Mouse (Mus musculus) heart, embryonic 10.5 days (tissue): ENCODE results near the gene Iqgap3. TPM values are rescaled to one million over a fixed set of nuclear protein-coding genes. Genes with fewer than 3 reads are reported as not detected.

Source experiments
- DNase-seq: peaks from one replicate; pipeline ENCODE4 v3.0.0-alpha.2; 2017; ENCODE audit warnings: low spot score
- H3K27ac ChIP-seq: fragments of 300-500 bp; sonication (generic); 2 replicates; pipeline ENCODE4 v1.5.1; 2016; ENCODE audit warnings: mild to moderate bottlenecking
- H3K27me3 ChIP-seq: fragments of 300-500 bp; sonication (generic); 2 replicates; pipeline ENCODE4 v1.6.1; 2016; ENCODE audit warnings: mild to moderate bottlenecking; ENCODE audit not compliant: poor library complexity, insufficient read depth, severe bottlenecking
- H3K36me3 ChIP-seq: fragments of 300-500 bp; sonication (generic); 2 replicates; pipeline ENCODE4 v1.6.1; 2016; ENCODE audit warnings: mild to moderate bottlenecking, moderate library complexity
- H3K4me1 ChIP-seq: fragments of 300-500 bp; sonication (generic); 2 replicates; pipeline ENCODE4 v1.6.1; 2016; ENCODE audit warnings: mild to moderate bottlenecking
- H3K4me3 ChIP-seq: fragments of 300-500 bp; sonication (generic); 2 replicates; pipeline ENCODE4 v1.5.1; 2016; ENCODE audit warnings: mild to moderate bottlenecking, moderate library complexity
- H3K9me3 ChIP-seq: fragments of 300-500 bp; sonication (generic); 2 replicates; pipeline ENCODE4 v1.6.1; 2016; ENCODE audit warnings: mild to moderate bottlenecking, moderate library complexity
- WGBS: fragments of 180-500 bp; shearing (Covaris S2); methylation state at CpG from one replicate; pipeline ENCODE4 v1.1.7; 2016; 5-methylcytosine and 5-hydroxymethylcytosine counted together
- polyA plus RNA-seq: library from polyadenylated mRNA; unstranded; fragments of >200 nt; fragmentation: Nextera tagmentation; extraction: Ambion mirVana; gene quantifications from 2 replicates; pipeline ENCODE4 v1.2.1, GENCODE M21; 2016

Gene Iqgap3
- polyA plus RNA-seq, 1 experiment from 2014 or later, result 22.0 TPM

GRCm38 (mm10) chr3:88142916-88143771 is 61.4 kb downstream of the Iqgap3 start:
- peak overlapping the region; percentile 89 for H3K4me3 ChIP-seq
- H3K36me3 ChIP-seq, result peaks cover 2% of the 10 kb centered on the region; the same call in 1 of the 2 replicates
- WGBS, result under 1% methylated on average over 33 of the region's 33 CpGs
- peak overlapping the region; percentile 95 for H3K27ac ChIP-seq
- no peaks in the 10 kb centered on the region for H3K9me3 ChIP-seq
- DNase-seq, result peak; percentile 87
- H3K4me1 ChIP-seq, result peaks cover 89% of the 10 kb centered on the region
- H3K27me3 ChIP-seq, result no peaks in the 10 kb centered on the region

- 4% methylated on average over 5 of the region's 5 CpGs for WGBS
- peak; percentile 92 for DNase-seq
- Histone ChIP-seq H3K4me3 (peak overlapping the region; percentile 89), H3K9me3 (no peaks in the 10 kb centered on the region), H3K27ac (peak overlapping the region; percentile 95), H3K4me1 (peaks cover 93% of the 10 kb centered on the region), H3K36me3 (peaks cover 2% of the 10 kb centered on the region; the same call in 1 of the 2 replicates), H3K27me3 (no peaks in the 10 kb centered on the region)
Observed at GRCm38 (mm10) chr3:88143961-88144486, 62.3 kb downstream of the Iqgap3 start.

GRCm38 (mm10) chr3:88144648-88145410 is 63.1 kb downstream of the Iqgap3 start:
- H3K4me1 ChIP-seq, result peaks cover 93% of the 10 kb centered on the region
- peak overlapping the region; percentile 95 for H3K27ac ChIP-seq
- 45% methylated on average over 6 of the region's 6 CpGs for WGBS
- peak overlapping the region; percentile 89 for H3K4me3 ChIP-seq
- peaks cover 2% of the 10 kb centered on the region; the same call in 1 of the 2 replicates for H3K36me3 ChIP-seq
- no peak for DNase-seq
- no peaks in the 10 kb centered on the region for H3K9me3 ChIP-seq
- H3K27me3 ChIP-seq, result no peaks in the 10 kb centered on the region

- peak overlapping the region; percentile 95 for H3K27ac ChIP-seq
- no peaks in the 10 kb centered on the region for H3K9me3 ChIP-seq
- no peaks in the 10 kb centered on the region for H3K27me3 ChIP-seq
- no peak for DNase-seq
- 20% methylated on average over 4 of the region's 4 CpGs for WGBS
- H3K36me3 ChIP-seq, result peaks cover 2% of the 10 kb centered on the region; the same call in 1 of the 2 replicates
- peaks cover 93% of the 10 kb centered on the region for H3K4me1 ChIP-seq
- H3K4me3 ChIP-seq, result peak overlapping the region; percentile 89
Observed at GRCm38 (mm10) chr3:88145411-88145782, 63.6 kb downstream of the Iqgap3 start.

GRCm38 (mm10) chr3:88145952-88146351 is 64.2 kb downstream of the Iqgap3 start:
- H3K27ac ChIP-seq, result peak overlapping the region; percentile 95
- no peak for DNase-seq
- no peaks in the 10 kb centered on the region for H3K27me3 ChIP-seq
- no peaks in the 10 kb centered on the region for H3K9me3 ChIP-seq
- 51% methylated on average over 5 of the region's 5 CpGs for WGBS
- H3K4me3 ChIP-seq, result peak overlapping the region; percentile 89
- H3K36me3 ChIP-seq, result peaks cover 7% of the 10 kb centered on the region
- H3K4me1 ChIP-seq, result peaks cover 93% of the 10 kb centered on the region

- H3K36me3 ChIP-seq, result peaks cover 11% of the 10 kb centered on the region
- 34% methylated on average over 5 of the region's 5 CpGs for WGBS
- peak overlapping the region; percentile 95 for H3K27ac ChIP-seq
- no peaks in the 10 kb centered on the region for H3K9me3 ChIP-seq
- DNase-seq, result no peak
- no peaks in the 10 kb centered on the region for H3K27me3 ChIP-seq
- peak overlapping the region; percentile 89 for H3K4me3 ChIP-seq
- H3K4me1 ChIP-seq, result peaks cover 93% of the 10 kb centered on the region
Observed at GRCm38 (mm10) chr3:88146376-88147112, 64.8 kb downstream of the Iqgap3 start.

GRCm38 (mm10) chr3:88147444-88147843 is 65.7 kb downstream of the Iqgap3 start:
- Histone ChIP-seq H3K4me3 (peak overlapping the region; percentile 89; the same call in 1 of the 2 replicates), H3K36me3 (peaks cover 11% of the 10 kb centered on the region)
- 68% methylated on average over 2 of the region's 2 CpGs for WGBS

GRCm38 (mm10) chr3:88147866-88148265 is 66.1 kb downstream of the Iqgap3 start:
- Histone ChIP-seq H3K4me3 (no peak overlapping the region; the same call in 1 of the 2 replicates), H3K9me3 (no peaks in the 10 kb centered on the region), H3K27me3 (no peaks in the 10 kb centered on the region), H3K4me1 (peaks cover 96% of the 10 kb centered on the region), H3K36me3 (peaks cover 11% of the 10 kb centered on the region), H3K27ac (peak overlapping the region; percentile 95)
- 74% methylated on average over 1 of the region's 1 CpGs for WGBS
- no peak for DNase-seq

More at GRCm38 (mm10) chr3:88147444-88147843, 65.7 kb downstream of the Iqgap3 start:
- DNase-seq, result no peak
- H3K4me1 ChIP-seq, result peaks cover 96% of the 10 kb centered on the region
- H3K9me3 ChIP-seq, result no peaks in the 10 kb centered on the region
- H3K27me3 ChIP-seq, result no peaks in the 10 kb centered on the region
- peak overlapping the region; percentile 95 for H3K27ac ChIP-seq

GRCm38 (mm10) chr3:88148354-88148753 is 66.6 kb downstream of the Iqgap3 start:
- 81% methylated on average over 5 of the region's 5 CpGs for WGBS
- H3K27me3 ChIP-seq, result no peaks in the 10 kb centered on the region
- H3K27ac ChIP-seq, result peak overlapping the region; percentile 95
- peak overlapping the region; percentile 52 for H3K4me3 ChIP-seq
- H3K9me3 ChIP-seq, result no peaks in the 10 kb centered on the region
- DNase-seq, result no peak
- peaks cover 13% of the 10 kb centered on the region for H3K36me3 ChIP-seq
- H3K4me1 ChIP-seq, result peaks cover 97% of the 10 kb centered on the region

GRCm38 (mm10) chr3:88148776-88149509 is 67.2 kb downstream of the Iqgap3 start:
- WGBS, result 43% methylated on average over 4 of the region's 4 CpGs

GRCm38 (mm10) chr3:88149510-88149974 is 67.8 kb downstream of the Iqgap3 start:
- DNase-seq, result no peak
- Histone ChIP-seq H3K27me3 (no peaks in the 10 kb centered on the region), H3K36me3 (peaks cover 17% of the 10 kb centered on the region), H3K4me3 (peak overlapping the region; percentile 52), H3K4me1 (peaks cover 91% of the 10 kb centered on the region), H3K27ac (peak overlapping the region; percentile 95), H3K9me3 (no peaks in the 10 kb centered on the region)
- 11% methylated on average over 6 of the region's 6 CpGs for WGBS

More at GRCm38 (mm10) chr3:88148776-88149509, 67.2 kb downstream of the Iqgap3 start:
- peak overlapping the region; percentile 95 for H3K27ac ChIP-seq
- peaks cover 97% of the 10 kb centered on the region for H3K4me1 ChIP-seq
- H3K36me3 ChIP-seq, result peaks cover 17% of the 10 kb centered on the region
- DNase-seq, result no peak
- H3K27me3 ChIP-seq, result no peaks in the 10 kb centered on the region
- no peaks in the 10 kb centered on the region for H3K9me3 ChIP-seq
- H3K4me3 ChIP-seq, result peak overlapping the region; percentile 52
